Mouse (Mus musculus) lung, embryonic 16.5 days (tissue): ENCODE measurements around the gene Cct6b. TPM values are rescaled to one million over a fixed set of nuclear protein-coding genes. Genes with fewer than 3 reads are reported as not detected.
"Not testable (repeated sequence)": the region's sequence is repeated elsewhere in the genome, so short reads cannot be mapped to it uniquely, and the experiment has no call there.

Experiments used
- ATAC-seq: fragments of 200-750 bp; cut with Nextera tagmentation; 2 replicates; pipeline ENCODE4 v1.8.0; 2017; ENCODE audit warnings: low read depth, mild to moderate bottlenecking, moderate library complexity
- H3K27ac ChIP-seq: fragments of 300-500 bp; sonication (generic); 2 replicates; pipeline ENCODE4 v1.5.1; 2014; ENCODE audit warnings: mild to moderate bottlenecking, control low read depth, low read length
- H3K27me3 ChIP-seq: fragments of 300-500 bp; sonication (generic); 2 replicates; pipeline ENCODE4 v1.6.1; 2014; ENCODE audit warnings: low read depth, low read length, mixed read lengths; ENCODE audit not compliant: control insufficient read depth, insufficient read depth
- H3K36me3 ChIP-seq: fragments of 300-500 bp; sonication (generic); 2 replicates; pipeline ENCODE4 v1.6.1; 2014; ENCODE audit warnings: low read length; ENCODE audit not compliant: control insufficient read depth, insufficient read depth
- H3K4me1 ChIP-seq: fragments of 300-500 bp; sonication (generic); replicated peaks from 2 replicates; pipeline ENCODE4 v1.6.1; 2014; ENCODE audit warnings: low read length, mixed read lengths; ENCODE audit not compliant: control insufficient read depth, insufficient read depth
- H3K4me2 ChIP-seq: fragments of 300-500 bp; sonication (generic); 2 replicates; pipeline ENCODE4 v1.6.1; 2014; ENCODE audit warnings: low read depth, low read length, control low read depth
- H3K4me3 ChIP-seq: fragments of 300-500 bp; sonication (generic); 2 replicates; pipeline ENCODE4 v1.5.1; 2014; ENCODE audit warnings: mild to moderate bottlenecking, low read length, control low read depth
- H3K9ac ChIP-seq: fragments of 300-500 bp; sonication (generic); 2 replicates; pipeline ENCODE4 v1.6.1; 2014; ENCODE audit warnings: low read length, control low read depth
- H3K9me3 ChIP-seq: fragments of 300-500 bp; sonication (generic); 2 replicates; pipeline ENCODE4 v1.6.1; 2016; ENCODE audit warnings: low read length; ENCODE audit not compliant: control insufficient read depth
- WGBS: fragments of 180-500 bp; shearing (Covaris S2); extraction: QIAGEN DNeasy Blood & Tissue Kit; methylation state at CpG from one replicate; pipeline ENCODE4 v1.1.7; 2014; 5-methylcytosine and 5-hydroxymethylcytosine counted together
- polyA plus RNA-seq: library from polyadenylated mRNA; unstranded; fragments of >200 nt; fragmentation: Nextera tagmentation; extraction: Ambion mirVana; gene quantifications from 2 replicates; pipeline ENCODE4 v1.2.1, GENCODE M21; 2015

Gene Cct6b
- polyA plus RNA-seq, 1 experiment from 2014 or later, result 0.30 TPM

DNA sequence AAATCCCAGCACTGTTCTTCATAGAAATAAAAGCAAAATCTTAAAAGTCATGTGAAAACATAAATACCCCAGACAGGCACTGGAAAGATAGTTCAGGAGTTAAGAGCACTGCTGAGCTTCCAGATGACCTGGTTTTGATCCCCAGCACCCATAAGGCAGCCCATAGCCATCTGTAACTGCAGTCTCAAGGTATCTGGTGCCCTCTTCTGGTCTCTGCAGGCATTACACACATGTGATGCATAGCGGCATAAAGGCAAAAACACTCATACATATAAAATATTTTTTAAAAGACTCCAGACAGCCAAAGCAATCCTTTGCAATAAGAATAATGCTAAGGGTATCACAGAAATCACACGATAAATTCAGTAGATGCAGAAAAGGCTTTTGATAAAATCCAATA lies 37.3 kb downstream of the Cct6b start:
- Histone ChIP-seq H3K4me3 (no peak overlapping the region), H3K36me3 (no peaks in the 10 kb centered on the region), H3K9ac (no peak overlapping the region), H3K27ac (no peak overlapping the region), H3K27me3 (no peaks in the 10 kb centered on the region), H3K4me2 (no peak overlapping the region), H3K9me3 (peaks cover 2% of the 10 kb centered on the region; the same call in 1 of the 2 replicates), H3K4me1 (no peaks in the 10 kb centered on the region)
- 91% methylated on average over 2 of the region's 2 CpGs for WGBS
- ATAC-seq, result no peak

DNA sequence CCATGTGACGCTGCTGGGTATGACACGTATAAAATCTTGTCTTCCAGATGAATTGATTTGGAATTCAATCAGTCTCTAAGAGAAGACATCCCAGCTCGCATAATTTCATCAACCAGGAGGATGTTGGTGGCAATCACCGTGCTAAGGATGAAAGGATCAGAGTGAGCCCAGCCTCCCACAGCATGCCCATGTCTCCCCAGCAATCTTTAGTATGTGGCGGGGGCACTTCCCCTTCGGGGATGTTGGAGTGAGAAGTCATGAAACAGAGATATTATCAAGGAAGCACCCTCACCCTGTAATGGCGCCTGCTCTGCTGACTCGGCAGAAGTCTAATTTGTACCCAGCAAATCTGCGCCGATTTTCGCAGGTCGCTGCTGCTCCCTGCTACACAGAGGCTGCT lies 44.8 kb downstream of the Cct6b start:
- WGBS, result 80% methylated on average over 12 of the region's 12 CpGs
- H3K9me3 ChIP-seq, result no peaks in the 10 kb centered on the region
- H3K4me2 ChIP-seq, result no peak overlapping the region
- H3K4me3 ChIP-seq, result no peak overlapping the region
- H3K27ac ChIP-seq, result no peak overlapping the region
- H3K4me1 ChIP-seq, result no peaks in the 10 kb centered on the region
- H3K9ac ChIP-seq, result no peak overlapping the region
- no peak for ATAC-seq
- no peaks in the 10 kb centered on the region for H3K27me3 ChIP-seq
- H3K36me3 ChIP-seq, result no peaks in the 10 kb centered on the region

DNA sequence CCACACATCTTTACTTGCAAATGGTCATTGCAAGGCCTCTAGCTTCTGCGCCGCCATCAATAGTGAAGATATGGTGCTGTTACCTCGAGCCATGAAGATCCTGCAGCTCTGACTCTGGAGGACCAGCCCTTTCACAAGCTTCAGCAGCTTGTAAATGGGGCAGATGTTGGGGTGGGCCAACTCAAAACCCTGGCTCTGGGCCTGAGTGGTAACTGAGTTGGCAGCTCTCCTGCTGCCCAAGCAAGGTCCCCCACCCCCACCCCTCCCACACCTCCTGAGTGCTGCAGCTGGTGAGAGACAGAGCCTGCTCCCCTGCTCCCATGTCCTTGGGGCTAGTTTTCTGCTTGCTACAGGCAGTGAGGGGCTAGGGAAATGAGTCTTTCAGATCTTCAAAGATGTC lies 51.4 kb downstream of the Cct6b start:
- no peak overlapping the region for H3K9ac ChIP-seq
- WGBS, result 84% methylated on average over 3 of the region's 3 CpGs
- H3K9me3 ChIP-seq, result no peaks in the 10 kb centered on the region
- no peaks in the 10 kb centered on the region for H3K4me1 ChIP-seq
- H3K36me3 ChIP-seq, result no peaks in the 10 kb centered on the region
- H3K4me2 ChIP-seq, result no peak overlapping the region
- no peak overlapping the region for H3K4me3 ChIP-seq
- ATAC-seq, result no peak
- H3K27me3 ChIP-seq, result no peaks in the 10 kb centered on the region
- H3K27ac ChIP-seq, result no peak overlapping the region

DNA sequence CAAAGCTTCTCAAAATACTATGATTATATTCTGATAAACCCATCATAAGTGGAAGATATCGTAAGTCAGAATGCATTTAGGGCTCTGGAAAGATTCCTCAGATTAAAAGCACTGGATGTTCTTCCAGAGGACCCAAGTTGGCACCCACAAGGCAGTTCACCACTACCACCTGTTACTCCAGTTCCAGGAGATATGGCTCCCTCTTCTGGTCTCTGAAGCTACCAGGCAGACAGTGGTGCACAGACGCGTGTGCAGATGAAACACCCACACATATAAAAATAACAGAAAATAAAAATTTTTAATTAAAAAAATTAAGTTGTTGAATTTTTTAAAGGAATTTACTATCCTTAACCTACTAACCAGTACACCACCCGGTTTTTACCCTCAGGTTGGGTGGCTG lies 55.2 kb downstream of the Cct6b start:
- no peak for ATAC-seq
- Histone ChIP-seq H3K9ac (no peak overlapping the region), H3K9me3 (no peaks in the 10 kb centered on the region), H3K27me3 (no peaks in the 10 kb centered on the region), H3K4me3 (no peak overlapping the region), H3K4me2 (no peak overlapping the region), H3K4me1 (no peaks in the 10 kb centered on the region), H3K27ac (no peak overlapping the region), H3K36me3 (no peaks in the 10 kb centered on the region)
- 76% methylated on average over 4 of the region's 4 CpGs for WGBS

DNA sequence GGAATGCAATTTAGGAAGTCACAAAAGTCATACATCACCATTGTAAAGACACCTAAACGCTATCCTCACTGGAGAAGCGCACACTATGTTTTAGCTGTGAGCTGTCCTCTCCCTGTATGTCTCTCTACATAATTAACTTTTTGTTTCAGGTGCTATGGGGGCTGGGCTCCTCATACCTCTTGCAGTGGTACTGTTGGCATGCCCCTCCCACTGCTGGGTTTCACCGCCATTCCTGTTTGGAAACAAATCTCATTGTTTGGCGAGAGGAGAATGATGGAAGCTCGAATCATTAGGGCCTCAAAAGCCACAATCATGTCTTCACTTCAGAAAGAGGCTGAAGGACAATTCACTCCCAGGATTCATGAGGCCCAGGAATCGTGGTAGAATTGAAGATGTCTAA lies 59.0 kb downstream of the Cct6b start:
- H3K36me3 ChIP-seq, result no peaks in the 10 kb centered on the region
- 58% methylated on average over 6 of the region's 6 CpGs for whole genome bisulfite sequencing
- H3K4me3 ChIP-seq, result no peak overlapping the region
- no peak overlapping the region for H3K4me2 ChIP-seq
- H3K27ac ChIP-seq, result no peak overlapping the region
- no peak for ATAC-seq
- no peak overlapping the region for H3K9ac ChIP-seq
- H3K27me3 ChIP-seq, result no peaks in the 10 kb centered on the region
- no peaks in the 10 kb centered on the region for H3K4me1 ChIP-seq
- no peaks in the 10 kb centered on the region for H3K9me3 ChIP-seq

DNA sequence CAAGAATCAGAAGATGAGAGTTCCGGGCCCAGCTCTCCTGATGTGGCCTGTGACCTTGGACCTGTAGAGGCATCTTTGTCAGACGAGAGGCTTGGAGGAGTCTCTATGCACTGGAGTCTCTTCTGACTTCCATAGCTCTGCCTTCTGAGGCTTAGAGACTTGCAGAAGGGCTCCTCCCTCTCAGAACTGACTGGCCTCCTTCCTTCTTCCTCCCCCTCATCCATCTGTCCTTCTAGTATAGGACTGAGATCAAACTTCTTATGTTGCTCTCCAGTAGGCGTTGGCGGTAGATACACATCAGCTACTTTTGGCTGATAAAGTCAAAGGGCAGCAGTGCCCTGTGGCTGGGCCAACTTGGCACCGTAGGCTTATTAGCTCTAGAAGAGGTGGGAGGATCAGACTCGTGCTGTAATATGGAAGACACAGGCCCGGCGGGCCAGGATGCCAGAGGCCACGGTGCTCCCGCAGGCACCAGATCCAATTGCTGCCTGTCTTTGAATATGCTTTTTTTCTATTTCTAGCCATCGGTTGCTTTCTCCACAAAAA lies 64.2 kb downstream of the Cct6b start:
- no peak overlapping the region for H3K9ac ChIP-seq
- WGBS, result 74% methylated on average over 11 of the region's 11 CpGs
- no peaks in the 10 kb centered on the region for H3K9me3 ChIP-seq
- no peak overlapping the region for H3K4me3 ChIP-seq
- no peak for ATAC-seq
- H3K27ac ChIP-seq, result no peak overlapping the region
- H3K4me2 ChIP-seq, result no peak overlapping the region
- no peaks in the 10 kb centered on the region for H3K27me3 ChIP-seq
- no peaks in the 10 kb centered on the region for H3K36me3 ChIP-seq
- no peaks in the 10 kb centered on the region for H3K4me1 ChIP-seq

DNA sequence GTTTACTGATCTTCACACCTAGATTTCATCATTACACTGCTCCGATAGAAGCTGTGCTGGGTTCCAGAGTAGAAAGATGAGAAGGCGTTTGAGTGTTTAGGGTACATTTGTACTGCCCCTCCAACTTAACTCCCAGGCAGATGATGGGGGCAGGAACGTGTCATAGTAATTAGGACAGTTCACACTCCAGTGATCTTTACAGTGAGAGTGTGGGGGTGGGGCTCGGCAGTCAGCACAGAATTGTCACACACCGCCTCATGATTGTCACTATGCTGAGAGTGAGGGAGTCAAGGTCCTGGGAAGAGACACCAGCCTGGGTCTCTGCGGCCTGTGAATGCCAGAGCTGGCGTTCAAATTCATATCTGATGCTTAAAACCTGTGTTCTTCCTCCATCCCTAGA lies 68.2 kb downstream of the Cct6b start:
- Histone ChIP-seq H3K9ac (no peak overlapping the region), H3K36me3 (no peaks in the 10 kb centered on the region), H3K4me3 (no peak overlapping the region), H3K27me3 (no peaks in the 10 kb centered on the region), H3K27ac (no peak overlapping the region), H3K4me2 (no peak overlapping the region), H3K9me3 (no peaks in the 10 kb centered on the region), H3K4me1 (no peaks in the 10 kb centered on the region)
- ATAC-seq, result no peak
- 61% methylated on average over 7 of the region's 7 CpGs for WGBS

DNA sequence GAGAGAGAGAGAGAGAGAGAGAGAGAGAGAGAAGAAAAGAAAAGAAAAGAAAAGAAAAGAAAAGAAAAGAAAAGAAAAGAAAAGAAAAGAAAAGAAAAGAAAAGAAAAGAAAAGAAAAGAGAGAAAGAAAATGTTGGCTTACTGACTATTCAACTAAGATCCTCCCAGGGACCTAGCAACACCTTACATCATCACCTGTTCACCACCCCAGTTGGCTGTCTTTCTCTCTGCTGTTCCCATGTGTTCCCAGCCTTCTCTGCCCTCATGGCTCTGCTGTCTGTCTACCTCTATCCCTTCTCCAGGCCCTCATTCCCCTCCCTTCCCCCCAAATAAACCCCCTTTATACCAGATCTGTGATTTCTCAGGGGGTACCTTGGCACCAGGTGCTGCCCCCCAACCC lies 69.2 kb downstream of the Cct6b start:
- H3K4me2 ChIP-seq, H3K9ac ChIP-seq, H3K4me3 ChIP-seq, H3K9me3 ChIP-seq, ATAC-seq, H3K27me3 ChIP-seq, H3K4me1 ChIP-seq, H3K27ac ChIP-seq, H3K36me3 ChIP-seq: not testable (repeated sequence)

DNA sequence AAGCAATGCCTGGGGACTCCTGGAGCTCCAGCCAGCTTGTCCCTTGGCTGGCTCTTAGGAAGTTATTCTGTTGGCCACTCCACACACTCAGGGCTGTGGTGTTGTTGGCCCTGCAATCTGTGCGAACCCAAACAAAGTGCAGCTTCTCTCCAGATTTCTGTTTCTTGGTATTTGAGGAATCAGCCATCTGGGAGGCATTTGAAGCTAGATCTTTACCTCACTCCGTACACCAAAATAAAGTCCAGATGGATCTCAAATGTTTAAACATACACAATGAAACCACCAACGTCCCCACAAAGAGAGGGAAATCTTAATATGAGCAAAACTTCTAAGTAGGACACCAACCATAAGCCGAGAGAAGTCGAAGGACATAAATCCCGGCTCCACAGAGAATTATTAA lies 71.5 kb downstream of the Cct6b start:
- Histone ChIP-seq H3K4me2 (no peak overlapping the region), H3K4me3 (no peak overlapping the region), H3K27me3 (no peaks in the 10 kb centered on the region), H3K36me3 (no peaks in the 10 kb centered on the region), H3K9me3 (no peaks in the 10 kb centered on the region), H3K4me1 (no peaks in the 10 kb centered on the region), H3K9ac (no peak overlapping the region), H3K27ac (no peak overlapping the region)
- ATAC-seq, result no peak
- 65% methylated on average over 6 of the region's 6 CpGs for WGBS

DNA sequence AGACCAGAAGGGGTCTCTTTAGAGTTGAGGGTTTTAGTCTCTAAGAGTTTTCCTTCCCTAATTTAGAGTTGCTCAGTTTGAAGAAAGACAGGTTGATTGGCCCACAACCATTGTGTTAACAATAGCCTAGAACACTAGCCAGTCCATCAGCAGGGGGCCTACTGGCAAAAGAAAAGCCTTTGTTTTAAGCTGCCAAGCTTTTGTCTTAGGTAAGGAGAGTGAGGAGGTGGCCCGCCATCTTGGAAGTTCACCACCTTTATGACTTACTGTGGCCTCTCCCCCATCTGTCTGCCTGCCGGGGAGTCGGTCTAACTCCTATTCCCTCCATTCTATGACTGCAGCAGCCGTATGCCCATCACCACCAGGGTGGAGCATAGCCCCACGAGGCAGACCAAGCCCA lies 73.6 kb downstream of the Cct6b start:
- Histone ChIP-seq H3K4me3 (no peak overlapping the region), H3K9ac (no peak overlapping the region), H3K4me1 (no peaks in the 10 kb centered on the region), H3K27ac (no peak overlapping the region), H3K9me3 (no peaks in the 10 kb centered on the region), H3K36me3 (no peaks in the 10 kb centered on the region), H3K4me2 (no peak overlapping the region), H3K27me3 (no peaks in the 10 kb centered on the region)
- 60% methylated on average over 5 of the region's 5 CpGs for WGBS
- no peak for ATAC-seq
